Mouse (Mus musculus) embryonic facial prominence, embryonic 11.5 days (tissue): ENCODE results near the gene Gtsf1l. TPM values are rescaled to one million over a fixed set of nuclear protein-coding genes. Genes with fewer than 3 reads are reported as not detected.

Source experiments
- ATAC-seq: fragments of 200-750 bp; cut with Nextera tagmentation; replicated peaks from 2 replicates; pipeline ENCODE4 v1.8.0; 2017; ENCODE audit warnings: low read depth; ENCODE audit not compliant: insufficient number of reproducible peaks, low FRiP score, low TSS enrichment
- DNase-seq: peaks from one replicate; pipeline ENCODE4 v3.0.0-alpha.2; 2015; ENCODE audit warnings: low spot score
- H3K27ac ChIP-seq: fragments of 300-500 bp; sonication (generic); replicated peaks from 2 replicates; pipeline ENCODE4 v1.5.1; 2014; ENCODE audit warnings: mild to moderate bottlenecking, low read depth, low read length, control low read depth
- H3K27me3 ChIP-seq: fragments of 300-500 bp; sonication (generic); 2 replicates; pipeline ENCODE4 v1.6.1; 2014; ENCODE audit warnings: mild to moderate bottlenecking, low read length, moderate library complexity, mixed read lengths; ENCODE audit not compliant: control insufficient read depth, insufficient read depth
- H3K36me3 ChIP-seq: fragments of 300-500 bp; sonication (generic); replicated peaks from 2 replicates; pipeline ENCODE4 v1.6.1; 2014; ENCODE audit warnings: low read depth, mild to moderate bottlenecking, low read length, moderate library complexity, mixed read lengths; ENCODE audit not compliant: control insufficient read depth, insufficient read depth
- H3K4me1 ChIP-seq: fragments of 300-500 bp; sonication (generic); 2 replicates; pipeline ENCODE4 v1.6.1; 2014; ENCODE audit warnings: low read length, mixed read lengths; ENCODE audit not compliant: control insufficient read depth, insufficient read depth
- H3K4me2 ChIP-seq: fragments of 300-500 bp; sonication (generic); 2 replicates; pipeline ENCODE4 v1.6.1; 2014; ENCODE audit warnings: low read depth, mild to moderate bottlenecking, control low read depth, low read length, moderate library complexity
- H3K4me3 ChIP-seq: fragments of 300-500 bp; sonication (generic); 2 replicates; pipeline ENCODE4 v1.5.1; 2014; ENCODE audit warnings: low read depth, low read length, control low read depth
- H3K9ac ChIP-seq: fragments of 300-500 bp; sonication (generic); replicated peaks from 2 replicates; pipeline ENCODE4 v1.6.1; 2014; ENCODE audit warnings: mild to moderate bottlenecking, control low read depth, low read length
- H3K9me3 ChIP-seq: fragments of 300-500 bp; sonication (generic); replicated peaks from 2 replicates; pipeline ENCODE4 v1.6.1; 2016; ENCODE audit warnings: mild to moderate bottlenecking, low read length, inconsistent platforms, mixed read lengths; ENCODE audit not compliant: control insufficient read depth
- WGBS: fragments of 180-500 bp; shearing (Covaris S2); extraction: QIAGEN DNeasy Blood & Tissue Kit; methylation state at CpG from one replicate; pipeline ENCODE4 v1.1.7; 2014; 5-methylcytosine and 5-hydroxymethylcytosine counted together
- polyA plus RNA-seq: library from polyadenylated mRNA; unstranded; fragments of >200 nt; fragmentation: Nextera tagmentation; extraction: Ambion mirVana; gene quantifications from 2 replicates; pipeline ENCODE4 v1.2.1, GENCODE M21; 2014

Gene Gtsf1l
- polyA plus RNA-seq, 1 experiment from 2014 or later = not detected

- no peaks in the 10 kb centered on the region for H3K4me1 ChIP-seq
- no peak overlapping the region for H3K4me3 ChIP-seq
- H3K9ac ChIP-seq = no peak overlapping the region
- H3K27me3 ChIP-seq = no peaks in the 10 kb centered on the region
- H3K36me3 ChIP-seq = no peaks in the 10 kb centered on the region
- ATAC-seq = peak; percentile 66
- H3K9me3 ChIP-seq = no peaks in the 10 kb centered on the region
- H3K27ac ChIP-seq = no peak overlapping the region
- H3K4me2 ChIP-seq = no peak overlapping the region
- DNase-seq = peak; percentile 85
- WGBS = 2% methylated on average over 10 of the region's 10 CpGs
These were observed 14.1 kb upstream of the Gtsf1l start for GRCm38 (mm10) chr2:163101646-163102203.

GRCm38 (mm10) chr2:163100551-163100950 is 12.9 kb upstream of the Gtsf1l start:
- Histone ChIP-seq H3K4me1 (no peaks in the 10 kb centered on the region), H3K9me3 (no peaks in the 10 kb centered on the region), H3K27ac (no peak overlapping the region), H3K9ac (no peak overlapping the region), H3K4me3 (no peak overlapping the region), H3K4me2 (no peak overlapping the region), H3K27me3 (no peaks in the 10 kb centered on the region), H3K36me3 (no peaks in the 10 kb centered on the region)
- ATAC-seq (no peak), DNase-seq (no peak)
- WGBS = 71% methylated on average over 5 of the region's 5 CpGs

GRCm38 (mm10) chr2:163099919-163100318 is 12.3 kb upstream of the Gtsf1l start:
- DNase-seq (no peak), ATAC-seq (no peak)
- Histone ChIP-seq H3K27me3 (no peaks in the 10 kb centered on the region), H3K9ac (no peak overlapping the region), H3K4me3 (no peak overlapping the region), H3K36me3 (no peaks in the 10 kb centered on the region), H3K4me1 (no peaks in the 10 kb centered on the region), H3K27ac (no peak overlapping the region), H3K4me2 (no peak overlapping the region), H3K9me3 (no peaks in the 10 kb centered on the region)
- WGBS = 49% methylated on average over 8 of the region's 8 CpGs

GRCm38 (mm10) chr2:163095784-163096183 is 8.1 kb upstream of the Gtsf1l start:
- Histone ChIP-seq H3K9me3 (no peaks in the 10 kb centered on the region), H3K4me2 (no peak overlapping the region), H3K4me3 (no peak overlapping the region), H3K4me1 (no peaks in the 10 kb centered on the region), H3K36me3 (no peaks in the 10 kb centered on the region), H3K27me3 (no peaks in the 10 kb centered on the region), H3K27ac (no peak overlapping the region), H3K9ac (no peak overlapping the region)
- ATAC-seq = no peak
- DNase-seq = no peak
- WGBS = 72% methylated on average over 3 of the region's 3 CpGs

GRCm38 (mm10) chr2:163094909-163095308 is 7.3 kb upstream of the Gtsf1l start:
- no peaks in the 10 kb centered on the region for H3K36me3 ChIP-seq
- DNase-seq (no peak), ATAC-seq (no peak)
- no peaks in the 10 kb centered on the region for H3K27me3 ChIP-seq
- no peak overlapping the region for H3K4me3 ChIP-seq
- 87% methylated on average over 10 of the region's 10 CpGs for WGBS
- no peak overlapping the region for H3K27ac ChIP-seq
- no peaks in the 10 kb centered on the region for H3K4me1 ChIP-seq
- H3K4me2 ChIP-seq = no peak overlapping the region
- no peaks in the 10 kb centered on the region for H3K9me3 ChIP-seq
- no peak overlapping the region for H3K9ac ChIP-seq

GRCm38 (mm10) chr2:163089475-163090123 is 1.9 kb upstream of the Gtsf1l start:
- 73% methylated on average over 5 of the region's 5 CpGs for WGBS

GRCm38 (mm10) chr2:163086561-163086960 is 1.1 kb downstream of the Gtsf1l start:
- Histone ChIP-seq H3K4me1 (no peaks in the 10 kb centered on the region), H3K4me2 (no peak overlapping the region), H3K9me3 (no peaks in the 10 kb centered on the region), H3K27ac (no peak overlapping the region), H3K36me3 (no peaks in the 10 kb centered on the region), H3K9ac (no peak overlapping the region), H3K4me3 (no peak overlapping the region), H3K27me3 (no peaks in the 10 kb centered on the region)
- WGBS = 82% methylated on average over 8 of the region's 8 CpGs
- ATAC-seq (no peak), DNase-seq (no peak)

More at GRCm38 (mm10) chr2:163089475-163090123, 1.9 kb upstream of the Gtsf1l start:
- ATAC-seq = no peak
- no peaks in the 10 kb centered on the region for H3K4me1 ChIP-seq
- H3K4me2 ChIP-seq = no peak overlapping the region
- no peaks in the 10 kb centered on the region for H3K9me3 ChIP-seq
- H3K36me3 ChIP-seq = no peaks in the 10 kb centered on the region
- no peak for DNase-seq
- no peaks in the 10 kb centered on the region for H3K27me3 ChIP-seq
- H3K9ac ChIP-seq = no peak overlapping the region
- no peak overlapping the region for H3K4me3 ChIP-seq
- no peak overlapping the region for H3K27ac ChIP-seq

GRCm38 (mm10) chr2:163085047-163085446 is 2.6 kb downstream of the Gtsf1l start:
- WGBS = 85% methylated on average over 6 of the region's 6 CpGs
- H3K4me3 ChIP-seq = no peak overlapping the region
- H3K27me3 ChIP-seq = no peaks in the 10 kb centered on the region
- H3K9ac ChIP-seq = no peak overlapping the region
- DNase-seq (no peak), ATAC-seq (no peak)
- H3K27ac ChIP-seq = no peak overlapping the region
- H3K36me3 ChIP-seq = no peaks in the 10 kb centered on the region
- no peak overlapping the region for H3K4me2 ChIP-seq
- H3K9me3 ChIP-seq = no peaks in the 10 kb centered on the region
- H3K4me1 ChIP-seq = no peaks in the 10 kb centered on the region
